Mouse (Mus musculus) kidney, adult 8-10 months (tissue): Measurements from ENCODE around the gene Shcbp1l.
A peak's percentile ranks its signal among the peaks of the same experiment; 100 is the strongest.
"Not testable (repeated sequence)": the region's sequence is repeated elsewhere in the genome, so short reads cannot be mapped to it uniquely, and the experiment has no call there.

Experiments used
- DNase-seq, 2 experiments: peaks; one replicate each; pipeline ENCODE4 v3.0.0; 2022

The Shcbp1l gene

GRCm38 (mm10) chr1:153431158-153431557 is 6.2 kb downstream of the Shcbp1l start:
- no peak for DNase-seq

DNA sequence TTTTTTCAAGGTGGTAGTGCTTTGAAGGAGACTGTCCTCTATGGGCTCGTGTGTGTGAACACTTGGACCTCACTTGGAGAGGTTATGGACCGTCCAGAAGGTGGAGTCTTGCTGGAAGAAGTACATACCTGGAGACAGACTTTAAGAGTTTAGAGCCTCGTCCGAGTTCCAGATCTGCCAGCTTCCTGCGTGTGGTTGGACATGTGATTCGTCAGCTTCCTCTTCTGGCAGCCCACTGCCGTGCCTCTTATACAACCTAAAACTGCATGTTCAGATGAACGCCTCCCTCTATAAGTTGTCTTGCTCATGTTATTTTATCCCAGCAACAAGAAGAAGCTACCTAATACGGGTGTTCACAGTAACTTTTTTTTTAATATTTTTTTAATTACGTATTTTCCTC is 6.7 kb downstream of the Shcbp1l start:
- DNase-seq = no peak

DNA sequence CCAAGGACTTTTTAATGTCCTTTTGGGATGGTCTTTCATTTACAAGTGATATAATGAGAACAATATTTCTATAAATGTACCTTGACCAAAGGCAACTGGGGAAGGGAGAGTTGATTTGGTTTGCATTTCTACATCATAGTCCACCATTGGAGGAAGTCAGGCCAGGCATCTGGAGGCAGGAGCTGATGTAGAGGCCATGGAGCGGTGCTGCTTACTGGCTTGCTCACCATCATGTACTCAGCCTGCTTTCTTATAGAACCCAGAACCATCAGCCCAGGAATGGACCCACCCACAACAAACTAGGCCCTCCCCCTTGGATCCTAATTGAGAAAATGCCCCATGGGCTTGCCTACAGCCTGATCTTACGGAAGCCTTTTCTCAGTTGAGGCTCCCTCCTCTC is 7.4 kb downstream of the Shcbp1l start:
- DNase-seq = no peak

GRCm38 (mm10) chr1:153433851-153434589 is 9.1 kb downstream of the Shcbp1l start:
- DNase-seq = no peak

DNA sequence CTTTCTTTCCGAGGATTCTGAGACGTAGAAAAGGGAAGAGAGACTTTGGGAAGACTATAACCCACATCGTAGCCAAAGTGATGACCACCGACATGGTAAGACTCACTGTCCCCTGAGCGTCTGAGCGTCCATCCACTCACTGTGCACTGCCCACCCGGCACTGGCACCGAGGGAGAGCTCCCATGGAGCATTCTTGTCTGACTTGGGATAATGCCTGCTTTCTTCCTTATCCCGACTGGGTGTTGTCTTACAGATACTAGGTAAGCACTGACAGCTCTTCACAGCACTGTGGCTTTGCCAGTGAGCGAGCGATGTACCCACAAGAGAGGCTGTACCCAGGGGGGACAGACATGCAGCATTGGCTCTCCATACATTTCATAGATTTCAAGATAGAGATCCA is 12.6 kb downstream of the Shcbp1l start:
- DNase-seq = no peak

GRCm38 (mm10) chr1:153440752-153441151 is 15.8 kb downstream of the Shcbp1l start:
- DNase-seq = no peak

- DNase-seq = no peak
Measured at GRCm38 (mm10) chr1:153441656-153442055, 16.7 kb downstream of the Shcbp1l start.

DNA sequence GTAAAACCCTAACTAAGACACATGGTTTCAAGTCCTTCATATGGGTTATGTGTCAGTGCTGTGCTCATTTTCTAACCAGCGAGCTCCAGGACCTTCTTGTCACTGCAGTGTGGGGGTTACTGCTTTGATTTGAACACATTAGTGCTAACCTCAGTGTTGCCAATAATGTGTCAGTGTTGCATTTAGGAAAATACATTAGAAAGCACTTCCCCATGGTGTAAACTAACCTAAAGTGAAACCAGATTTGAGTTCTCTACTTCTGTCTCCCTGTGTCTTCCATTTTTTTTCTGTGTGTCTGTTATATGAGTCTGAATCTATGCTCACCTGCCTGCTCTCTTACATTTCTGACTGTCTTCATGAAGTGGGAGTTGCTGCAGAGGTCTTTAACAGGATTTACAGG is 18.1 kb downstream of the Shcbp1l start:
- DNase-seq = no peak

GRCm38 (mm10) chr1:153443632-153444031 is 18.7 kb downstream of the Shcbp1l start:
- DNase-seq = no peak

GRCm38 (mm10) chr1:153446120-153446831 is 21.3 kb downstream of the Shcbp1l start:
- DNase-seq = no peak

- DNase-seq = peak in 1 of 2 experiments; percentile 10
Measured at GRCm38 (mm10) chr1:153451237-153452154, 26.5 kb downstream of the Shcbp1l start.

DNA sequence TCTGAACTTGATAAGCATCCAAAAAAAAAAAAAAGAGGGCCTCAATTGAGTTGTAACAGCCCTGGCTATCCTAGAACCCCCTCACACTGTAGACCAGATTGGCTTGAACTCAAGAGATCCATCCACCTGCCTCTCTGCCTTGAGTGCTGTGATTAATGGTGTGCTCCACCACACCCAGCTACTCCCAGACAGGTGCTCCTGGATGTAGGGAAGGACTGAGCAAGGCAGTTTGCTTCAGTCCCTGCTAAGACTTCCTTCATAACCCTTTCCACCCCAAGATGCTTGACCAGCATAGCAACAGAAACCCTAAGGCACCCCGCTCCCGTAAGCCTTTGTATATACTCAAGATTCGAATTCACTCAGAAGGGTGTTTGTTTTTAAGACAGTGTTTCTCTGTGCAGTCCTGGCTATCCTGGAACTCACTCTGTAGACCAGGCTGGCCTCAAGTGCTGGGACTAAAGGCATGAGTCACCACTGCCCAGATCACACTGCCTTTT is 28.2 kb downstream of the Shcbp1l start:
- DNase-seq = no peak

DNA sequence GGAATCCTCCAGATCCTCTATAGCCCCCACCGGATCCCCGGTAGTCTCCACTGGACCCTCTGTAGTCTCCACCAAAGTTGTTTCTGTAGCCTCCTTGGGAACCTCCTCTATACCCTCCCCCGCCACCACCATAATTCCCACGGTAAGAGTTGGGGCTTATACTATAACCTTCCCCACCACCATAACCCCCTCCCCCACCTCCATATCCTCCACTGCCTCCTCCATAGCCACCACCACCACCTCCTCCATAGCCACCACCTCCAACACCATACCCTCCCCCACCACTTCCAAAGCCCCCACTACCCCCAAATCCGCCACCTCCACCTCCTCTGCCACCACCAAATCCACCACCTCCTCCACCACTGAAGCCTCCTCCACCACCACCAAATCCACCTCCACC is 31.2 kb downstream of the Shcbp1l start:
- DNase-seq = no peak

GRCm38 (mm10) chr1:153461796-153462195 is 36.8 kb downstream of the Shcbp1l start:
- no peak for DNase-seq

GRCm38 (mm10) chr1:153479296-153479695 is 54.3 kb downstream of the Shcbp1l start:
- no peak for DNase-seq

DNA sequence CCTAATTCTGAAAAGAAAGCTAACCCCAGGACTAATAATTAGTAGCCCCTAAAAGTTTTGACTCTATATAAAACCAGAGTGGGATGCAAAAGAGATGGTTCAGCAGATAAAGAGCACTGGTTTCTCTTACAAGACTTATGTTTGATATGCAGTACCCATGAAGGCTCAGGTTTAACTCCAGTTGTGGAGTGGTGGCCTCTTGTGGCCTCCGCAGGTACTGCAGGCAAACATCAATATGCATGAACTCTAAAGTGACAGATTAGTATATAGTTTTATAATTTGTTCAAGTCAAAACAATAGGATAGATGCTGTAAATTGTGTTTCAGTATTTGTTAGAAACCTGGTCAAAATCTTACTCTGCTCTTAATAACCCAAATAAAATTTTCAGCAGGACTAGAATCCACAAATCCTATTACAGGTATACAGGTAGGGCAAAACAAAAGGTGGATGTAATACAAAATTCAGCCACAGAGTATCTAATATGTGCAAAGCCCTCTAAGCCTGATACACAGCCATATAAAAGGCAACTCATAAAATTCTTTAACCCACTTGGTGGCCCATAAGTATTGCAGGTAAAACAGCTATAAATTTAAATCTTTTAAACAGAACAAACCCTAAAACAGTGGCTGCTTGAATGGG is 55.5 kb downstream of the Shcbp1l start:
- DNase-seq = peak; percentile 41 to 77

GRCm38 (mm10) chr1:153481025-153481412 is 56.1 kb downstream of the Shcbp1l start:
- no peak for DNase-seq

- no peak for DNase-seq
Measured at GRCm38 (mm10) chr1:153485201-153485796, 60.3 kb downstream of the Shcbp1l start.

DNA sequence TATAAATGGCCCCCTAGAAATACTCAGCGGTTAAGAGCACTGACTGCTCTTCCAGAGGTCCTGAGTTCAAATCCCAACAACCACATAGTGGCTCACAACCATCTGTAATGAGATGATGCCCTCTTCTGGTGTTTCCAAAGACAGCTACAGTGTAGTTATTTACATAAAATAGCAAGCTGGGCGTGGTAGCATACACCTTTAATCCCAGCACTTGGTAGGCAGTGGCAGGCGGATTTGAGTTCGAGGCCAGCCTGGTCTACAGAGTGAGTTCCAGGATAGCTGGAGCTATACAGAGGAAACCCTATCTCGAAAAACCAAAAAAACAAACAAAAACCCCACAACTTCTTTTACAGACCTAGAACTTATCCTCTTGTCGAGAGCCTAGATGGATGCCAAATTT is 61.2 kb downstream of the Shcbp1l start:
- not testable (repeated sequence) for DNase-seq

DNA sequence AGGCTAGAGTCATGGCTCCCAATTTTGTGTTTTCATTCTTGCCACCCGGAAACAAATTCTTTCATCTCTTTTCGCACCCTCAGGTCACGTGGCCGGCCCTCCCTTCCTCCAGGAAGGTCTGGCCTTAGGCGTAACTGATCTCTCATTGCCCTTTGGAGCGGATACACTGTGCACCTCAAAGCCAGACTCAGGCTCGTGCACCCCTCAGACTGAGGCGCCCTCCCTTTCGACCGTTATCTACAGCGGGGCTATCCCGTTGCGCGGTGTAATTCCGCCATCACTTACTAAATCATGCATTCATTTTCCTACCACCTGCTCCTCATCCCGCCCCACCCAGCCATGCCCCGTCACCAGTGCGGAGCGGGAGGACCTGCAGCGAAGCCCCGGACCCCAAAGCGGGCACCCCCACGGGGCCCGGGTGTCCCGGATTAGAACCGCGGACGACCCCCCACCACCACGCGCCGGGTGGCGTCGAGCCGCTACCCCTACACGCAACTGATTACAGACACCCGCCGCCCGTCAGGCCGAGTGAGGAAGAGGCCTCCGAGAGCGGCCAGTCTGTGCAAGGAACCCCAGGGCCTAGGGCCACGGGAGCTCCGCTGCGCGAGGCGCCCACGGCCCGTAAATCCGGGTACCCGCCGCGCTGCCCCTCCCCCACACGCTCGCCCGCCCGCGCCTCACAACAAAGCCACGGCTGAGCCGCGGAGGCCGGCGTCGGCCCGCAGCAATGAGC is 62.0 kb downstream of the Shcbp1l start:
- DNase-seq = peak; percentile 67 to 72

DNA sequence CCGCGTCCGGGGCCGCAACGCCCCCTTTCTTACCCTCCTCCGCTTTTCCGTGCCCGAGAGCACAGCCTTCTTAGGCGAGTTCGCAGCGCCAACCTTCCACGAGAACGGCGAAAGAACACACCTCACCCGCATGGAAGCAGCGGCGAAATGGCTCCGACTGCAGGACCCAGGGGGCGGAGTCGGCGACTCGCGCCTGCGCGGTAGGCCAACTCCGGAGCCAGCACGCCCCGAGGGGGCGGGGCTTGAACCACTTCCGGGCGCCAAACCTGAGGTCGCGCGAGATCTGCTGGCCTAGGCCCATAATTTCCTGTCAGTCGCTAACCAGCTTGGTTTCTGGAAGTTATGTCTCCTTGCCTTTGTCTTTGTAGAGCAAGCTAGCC is 62.5 kb downstream of the Shcbp1l start, which contains the start of gene Dhx9:
Gene Dhx9, minus strand, starts transcription at position 161 of the 380 bp plus-strand sequence.
- DNase-seq = peak; percentile 96 to 98
